Mouse (Mus musculus) erythroblast, embryonic 14.5 days (primary cell): ENCODE data around the gene Mpc1.

Experiments used
- GATA1 ChIP-seq: IDR thresholded peaks from 2 replicates; pipeline ENCODE4 v1.6.1; 2012; ENCODE audit warnings: low read length, inconsistent platforms, mixed read lengths
- TAL1 ChIP-seq: IDR thresholded peaks from 3 replicates; pipeline ENCODE4 v1.6.1; 2012; ENCODE audit warnings: low read length, inconsistent platforms, mixed read lengths

GRCm38 (mm10) chr17:8272951-8273350 lies 9.8 kb upstream of the Mpc1 start:
- TF ChIP-seq GATA1 (no peak), TAL1 (no peak)
